Mouse (Mus musculus): ENCODE measurements around the gene Dapk1. TPM values are rescaled to one million over a fixed set of nuclear protein-coding genes. Genes with fewer than 3 reads are reported as not detected.

Gene Dapk1
- polyA plus RNA-seq, 1 experiment from 2014 or later: 10.1 TPM

DNA sequence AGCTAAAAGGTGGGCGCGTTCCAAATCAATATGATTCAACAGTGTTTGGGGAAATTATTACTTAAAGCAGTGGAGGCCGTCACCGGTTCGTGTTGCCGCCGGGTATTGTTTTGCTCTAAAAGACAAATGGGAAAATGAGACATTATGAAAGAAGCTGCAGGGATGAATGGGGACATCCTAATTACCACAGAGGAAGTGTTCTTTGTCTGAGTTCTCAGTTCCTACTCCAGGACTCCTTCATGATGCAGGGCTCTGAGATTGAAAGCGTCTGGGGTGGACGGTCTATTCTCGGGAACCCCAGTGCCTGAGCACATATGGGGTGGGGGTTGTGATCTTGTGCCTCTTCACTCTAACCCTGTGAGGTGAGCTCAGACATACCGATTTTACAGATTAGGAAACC, 48.3 kb downstream of the Dapk1 start:
- no peak overlapping the region for H3K4me3 ChIP-seq (ENCODE audit: low read depth, low read length)
- WGBS (ENCODE audit: insufficient replicate concordance): 85% methylated on average over 11 of the region's 11 CpGs
- H3K36me3 ChIP-seq (replicated peaks; ENCODE audit: insufficient read depth, low read length): 0 out of 2 replicates have a peak, but pooled peaks cover 4% of the 10 kb centered on the region
- TF ChIP-seq EP300 (IDR thresholded peaks at IDR 0.05; ENCODE audit: low read depth) (no peak), CTCF (IDR thresholded peaks at IDR 0.05; ENCODE audit: low read depth) (no peak)
- no peaks in the 10 kb centered on the region for H3K9me3 ChIP-seq (ENCODE audit: low read length)
- no peaks in the 10 kb centered on the region; the same call in 1 of the 2 replicates for H3K4me1 ChIP-seq (ENCODE audit: insufficient read depth)
- no peak overlapping the region for H3K4me2 ChIP-seq (ENCODE audit: low read depth, low read length)
- ATAC-seq (no peak), DNase-seq (no peak)
- no peak overlapping the region for H3K27ac ChIP-seq (ENCODE audit: low read depth)
- H3K27me3 ChIP-seq (ENCODE audit: insufficient read depth, low read length): no peaks in the 10 kb centered on the region
- H3K9ac ChIP-seq (replicated peaks): no peak overlapping the region

DNA sequence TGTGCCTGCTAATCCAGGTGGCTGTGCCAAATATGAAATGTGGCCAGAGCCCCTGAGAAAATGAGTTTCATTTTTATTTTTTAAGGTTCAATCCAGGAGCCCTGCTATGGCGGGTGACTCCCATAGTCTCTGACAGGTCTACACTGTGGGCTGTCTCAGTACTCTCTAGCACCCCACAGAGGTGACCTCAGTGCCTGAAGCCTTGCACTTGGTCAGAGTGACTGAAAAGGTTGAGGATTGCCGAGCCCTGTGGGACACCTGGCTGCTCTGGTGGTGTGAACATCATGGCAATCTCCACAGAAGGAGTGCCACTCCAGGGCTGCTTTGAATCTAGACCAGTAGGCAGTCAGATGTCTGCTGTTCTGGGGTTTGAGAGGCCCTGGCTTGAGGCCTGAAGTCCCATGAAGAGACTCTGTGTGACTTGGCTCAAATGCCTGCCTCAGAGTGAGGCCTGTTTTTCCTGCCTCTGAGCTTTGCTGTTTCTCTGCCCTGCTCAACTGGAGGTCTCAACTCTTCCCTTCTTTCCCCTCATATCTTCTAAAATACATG, 52.3 kb downstream of the Dapk1 start:
- no peak for TF ChIP-seq EP300 (IDR thresholded peaks at IDR 0.05; ENCODE audit: low read depth)
- peak; percentile 23; the same call in 1 of the 2 replicates for TF ChIP-seq CTCF (IDR thresholded peaks at IDR 0.05; ENCODE audit: low read depth)
- no peak for ATAC-seq
- 0 out of 2 replicates have a peak, but pooled peaks cover 2% of the 10 kb centered on the region for H3K36me3 ChIP-seq (replicated peaks; ENCODE audit: insufficient read depth, low read length)
- H3K9ac ChIP-seq (replicated peaks): no peak overlapping the region
- no peak overlapping the region for H3K27ac ChIP-seq (ENCODE audit: low read depth)
- H3K4me2 ChIP-seq (ENCODE audit: low read depth, low read length): no peak overlapping the region
- H3K27me3 ChIP-seq (ENCODE audit: insufficient read depth, low read length): no peaks in the 10 kb centered on the region
- no peak for DNase-seq
- no peak overlapping the region for H3K4me3 ChIP-seq (ENCODE audit: low read depth, low read length)
- H3K9me3 ChIP-seq (ENCODE audit: low read length): no peaks in the 10 kb centered on the region
- 66% methylated on average over 2 of the region's 2 CpGs for WGBS (ENCODE audit: insufficient replicate concordance)
- H3K4me1 ChIP-seq (ENCODE audit: insufficient read depth): no peaks in the 10 kb centered on the region; the same call in 1 of the 2 replicates

DNA sequence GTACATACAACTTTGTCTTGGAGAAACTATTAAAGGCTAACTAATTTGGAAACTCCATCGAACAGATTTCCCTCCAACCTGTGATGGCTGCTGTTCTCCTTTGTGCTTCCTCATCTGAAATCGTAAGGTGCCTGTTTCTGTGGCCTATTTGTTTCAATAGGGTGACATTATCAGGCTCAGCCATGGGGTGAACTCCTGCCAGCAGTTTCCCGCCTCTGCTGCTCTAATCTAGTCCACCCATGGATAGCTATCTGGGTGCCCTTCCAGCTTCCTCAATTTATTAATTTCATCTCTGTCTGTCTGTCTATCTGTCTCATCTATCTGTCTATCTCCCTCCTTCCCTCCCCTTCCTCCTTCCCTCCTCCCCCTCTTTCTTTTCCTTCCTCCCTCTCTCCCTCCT, 53.5 kb downstream of the Dapk1 start:
- no peak; the same call in 1 of the 2 replicates for TF ChIP-seq EP300 (IDR thresholded peaks at IDR 0.05; ENCODE audit: low read depth)
- TF ChIP-seq CTCF (IDR thresholded peaks at IDR 0.05; ENCODE audit: low read depth): no peak
- 49% methylated on average over 3 of the region's 3 CpGs for WGBS (ENCODE audit: insufficient replicate concordance)
- H3K4me1 ChIP-seq (ENCODE audit: insufficient read depth): peaks cover 8% of the 10 kb centered on the region
- DNase-seq: no peak
- no peak overlapping the region for H3K4me2 ChIP-seq (ENCODE audit: low read depth, low read length)
- ATAC-seq: 0 out of 2 replicates have a peak, but pooled peaks have one; percentile 20
- 0 out of 2 replicates have a peak, but pooled peaks cover 2% of the 10 kb centered on the region for H3K36me3 ChIP-seq (replicated peaks; ENCODE audit: insufficient read depth, low read length)
- no peaks in the 10 kb centered on the region for H3K27me3 ChIP-seq (ENCODE audit: insufficient read depth, low read length)
- no peak overlapping the region for H3K9ac ChIP-seq (replicated peaks)
- H3K9me3 ChIP-seq (ENCODE audit: low read length): no peaks in the 10 kb centered on the region
- no peak overlapping the region for H3K4me3 ChIP-seq (ENCODE audit: low read depth, low read length)
- H3K27ac ChIP-seq (ENCODE audit: low read depth): no peak overlapping the region

DNA sequence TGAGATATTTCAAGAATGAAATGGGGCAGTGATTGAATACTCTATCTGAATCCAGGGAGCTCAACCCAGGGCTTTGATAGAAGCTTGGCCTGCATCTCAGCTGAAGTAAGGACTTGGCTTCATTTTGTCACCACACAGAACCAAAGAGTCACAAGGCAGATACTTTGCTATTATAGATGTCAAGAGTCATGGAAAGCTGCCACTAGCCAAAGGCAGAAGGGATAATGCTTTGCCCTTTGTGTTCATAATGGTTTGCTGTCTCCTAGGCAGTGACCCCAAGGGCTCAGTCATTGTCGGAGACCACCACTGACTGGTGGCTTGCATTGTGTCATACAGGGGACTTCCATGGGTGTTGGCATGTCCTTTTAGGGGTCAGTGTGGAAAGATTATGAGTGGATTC, 57.9 kb downstream of the Dapk1 start:
- DNase-seq (no peak), ATAC-seq (peak; percentile 10; the same call in 1 of the 2 replicates)
- Histone ChIP-seq H3K27me3 (ENCODE audit: insufficient read depth, low read length) (no peaks in the 10 kb centered on the region), H3K4me2 (ENCODE audit: low read depth, low read length) (no peak overlapping the region), H3K4me3 (ENCODE audit: low read depth, low read length) (no peak overlapping the region), H3K4me1 (ENCODE audit: insufficient read depth) (peaks cover 40% of the 10 kb centered on the region), H3K36me3 (replicated peaks; ENCODE audit: insufficient read depth, low read length) (0 out of 2 replicates have a peak, but pooled peaks cover 2% of the 10 kb centered on the region), H3K9ac (replicated peaks) (no peak overlapping the region), H3K27ac (ENCODE audit: low read depth) (peak overlapping the region; percentile 73), H3K9me3 (ENCODE audit: low read length) (no peaks in the 10 kb centered on the region)
- TF ChIP-seq EP300 (IDR thresholded peaks at IDR 0.05; ENCODE audit: low read depth) (no peak), CTCF (IDR thresholded peaks at IDR 0.05; ENCODE audit: low read depth) (no peak)
- 79% methylated on average over 1 of the region's 1 CpGs for WGBS (ENCODE audit: insufficient replicate concordance)

DNA sequence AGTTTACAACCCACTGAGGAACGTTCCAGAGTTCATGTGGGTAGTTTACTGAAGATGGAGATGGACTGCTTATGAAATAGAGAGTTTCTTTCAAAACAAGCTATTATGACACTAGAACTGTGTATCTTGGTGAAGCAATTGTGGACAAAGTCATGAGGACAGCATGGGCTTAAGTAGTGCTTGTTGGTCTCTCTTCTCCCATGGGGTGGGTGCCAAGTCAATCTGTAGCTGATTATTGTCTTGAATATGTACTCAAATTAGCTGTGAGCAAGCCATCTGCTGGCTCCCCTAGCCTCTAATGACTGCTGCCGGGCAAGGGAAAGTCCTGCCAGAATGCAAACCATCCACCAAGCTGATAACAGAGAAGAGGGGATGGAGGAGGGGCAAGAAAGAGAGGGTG, 58.3 kb downstream of the Dapk1 start:
- Histone ChIP-seq H3K9me3 (ENCODE audit: low read length) (no peaks in the 10 kb centered on the region), H3K9ac (replicated peaks) (no peak overlapping the region), H3K4me2 (ENCODE audit: low read depth, low read length) (no peak overlapping the region; the same call in 1 of the 2 replicates), H3K27ac (ENCODE audit: low read depth) (peak overlapping the region; percentile 73), H3K4me1 (ENCODE audit: insufficient read depth) (peaks cover 40% of the 10 kb centered on the region), H3K36me3 (replicated peaks; ENCODE audit: insufficient read depth, low read length) (0 out of 2 replicates have a peak, but pooled peaks cover 2% of the 10 kb centered on the region), H3K4me3 (ENCODE audit: low read depth, low read length) (no peak overlapping the region), H3K27me3 (ENCODE audit: insufficient read depth, low read length) (no peaks in the 10 kb centered on the region)
- 29% methylated on average over 2 of the region's 2 CpGs for WGBS (ENCODE audit: insufficient replicate concordance)
- ATAC-seq: peak; percentile 81
- no peak for DNase-seq
- TF ChIP-seq CTCF (IDR thresholded peaks at IDR 0.05; ENCODE audit: low read depth) (no peak), EP300 (IDR thresholded peaks at IDR 0.05; ENCODE audit: low read depth) (peak; percentile 49)

DNA sequence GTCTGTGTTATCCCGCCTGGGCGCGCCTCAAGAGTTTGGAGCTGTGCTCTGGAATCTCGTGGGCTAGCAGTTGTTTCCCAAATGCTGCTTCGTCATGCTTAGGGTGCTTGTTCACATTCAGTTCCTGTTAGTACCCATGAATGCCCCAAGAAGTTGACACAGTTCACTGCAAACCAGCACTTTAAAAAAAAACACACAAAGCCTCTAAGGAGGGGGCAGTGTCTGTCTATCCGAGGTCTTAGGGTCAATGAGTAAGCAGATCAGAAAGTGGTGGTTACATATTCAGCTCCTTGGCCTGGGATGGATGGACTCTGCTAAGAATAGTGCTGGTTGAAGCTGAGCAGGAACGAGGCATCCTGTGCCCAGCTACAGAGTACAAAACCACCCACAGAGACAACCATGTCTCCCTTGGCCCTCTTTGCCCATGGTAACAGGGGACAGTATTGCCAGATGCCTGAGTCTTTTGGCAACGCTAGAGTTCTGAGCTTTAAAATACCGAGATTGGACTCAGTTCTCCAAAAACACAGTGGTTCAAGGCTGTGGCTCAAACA, 59.0 kb downstream of the Dapk1 start:
- Histone ChIP-seq H3K36me3 (replicated peaks; ENCODE audit: insufficient read depth, low read length) (0 out of 2 replicates have a peak, but pooled peaks cover 2% of the 10 kb centered on the region), H3K4me2 (ENCODE audit: low read depth, low read length) (no peak overlapping the region), H3K27me3 (ENCODE audit: insufficient read depth, low read length) (no peaks in the 10 kb centered on the region), H3K9ac (replicated peaks) (no peak overlapping the region), H3K4me3 (ENCODE audit: low read depth, low read length) (no peak overlapping the region), H3K4me1 (ENCODE audit: insufficient read depth) (peaks cover 43% of the 10 kb centered on the region), H3K27ac (ENCODE audit: low read depth) (peak overlapping the region; percentile 73), H3K9me3 (ENCODE audit: low read length) (no peaks in the 10 kb centered on the region)
- TF ChIP-seq CTCF (IDR thresholded peaks at IDR 0.05; ENCODE audit: low read depth) (no peak), EP300 (IDR thresholded peaks at IDR 0.05; ENCODE audit: low read depth) (no peak)
- ATAC-seq (no peak), DNase-seq (no peak)
- 59% methylated on average over 9 of the region's 9 CpGs for WGBS (ENCODE audit: insufficient replicate concordance)
